Mouse (Mus musculus): ENCODE results near the gene Smg1. TPM values are rescaled to one million over a fixed set of nuclear protein-coding genes. Genes with fewer than 3 reads are reported as not detected.
A peak's percentile ranks its signal among the peaks of the same experiment; 100 is the strongest.

Gene Smg1
- polyA plus RNA-seq, 1 experiment, result 24.9 TPM

DNA sequence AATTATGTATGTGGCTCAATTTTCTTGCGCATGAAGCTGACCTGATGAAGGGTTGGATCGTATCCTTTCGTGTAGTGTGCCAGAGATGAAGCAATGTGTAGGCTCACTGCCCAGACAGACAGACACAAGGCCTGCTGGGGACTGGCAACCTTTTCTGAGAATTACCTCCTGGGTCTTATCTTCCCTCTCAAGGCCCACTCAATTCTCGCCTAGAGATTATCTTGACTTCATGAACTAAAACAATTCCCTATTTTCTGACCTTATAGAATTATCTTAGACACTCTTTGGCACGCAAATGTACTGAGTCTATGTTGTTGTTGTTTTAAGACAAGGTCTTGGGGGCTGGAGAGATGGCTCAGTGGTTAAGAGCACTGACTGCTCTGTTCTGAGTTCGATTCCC is 22.6 kb upstream of the Smg1 start:
- TF ChIP-seq CTCF (IDR thresholded peaks at IDR 0.05; ENCODE audit: insufficient read depth, low read length) (no peak), POLR2A (IDR thresholded peaks at IDR 0.05; ENCODE audit: borderline replicate concordance, extremely low read depth, low read depth, low read length) (no peak)
- no peak overlapping the region for H3K4me3 ChIP-seq (replicated peaks; ENCODE audit: extremely low read depth, low read depth, low read length)
- no peak for DNase-seq
- H3K4me1 ChIP-seq (ENCODE audit: control insufficient read depth, insufficient read depth, low read length), result no peaks in the 10 kb centered on the region
- WGBS, result 72% methylated on average over 6 of the region's 6 CpGs

DNA sequence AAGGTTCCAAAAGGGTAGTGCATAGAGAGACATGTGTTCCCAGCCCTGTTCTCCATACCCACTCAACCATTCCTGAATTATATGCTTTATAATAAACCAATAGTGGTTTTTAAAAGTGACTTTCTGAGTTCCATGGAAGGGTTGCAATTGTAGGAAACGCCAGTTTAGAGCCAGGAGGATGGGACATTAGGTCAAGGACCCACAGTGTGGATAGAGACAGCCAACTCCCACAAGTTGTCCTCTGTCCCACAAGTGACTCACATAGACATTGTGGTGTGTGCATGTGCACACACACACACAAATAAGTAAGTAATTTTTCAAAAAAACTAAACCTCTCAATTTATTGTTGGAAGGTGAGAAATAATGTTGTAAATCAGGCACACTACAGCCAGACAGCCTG is 20.1 kb upstream of the Smg1 start:
- Histone ChIP-seq H3K4me3 (replicated peaks; ENCODE audit: extremely low read depth, low read depth, low read length) (no peak overlapping the region), H3K4me1 (ENCODE audit: control insufficient read depth, insufficient read depth, low read length) (peaks cover 3% of the 10 kb centered on the region; the same call in 1 of the 2 replicates)
- TF ChIP-seq POLR2A (IDR thresholded peaks at IDR 0.05; ENCODE audit: borderline replicate concordance, extremely low read depth, low read depth, low read length) (no peak), CTCF (IDR thresholded peaks at IDR 0.05; ENCODE audit: insufficient read depth, low read length) (no peak)
- WGBS, result 65% methylated on average over 1 of the region's 1 CpGs
- no peak for DNase-seq

DNA sequence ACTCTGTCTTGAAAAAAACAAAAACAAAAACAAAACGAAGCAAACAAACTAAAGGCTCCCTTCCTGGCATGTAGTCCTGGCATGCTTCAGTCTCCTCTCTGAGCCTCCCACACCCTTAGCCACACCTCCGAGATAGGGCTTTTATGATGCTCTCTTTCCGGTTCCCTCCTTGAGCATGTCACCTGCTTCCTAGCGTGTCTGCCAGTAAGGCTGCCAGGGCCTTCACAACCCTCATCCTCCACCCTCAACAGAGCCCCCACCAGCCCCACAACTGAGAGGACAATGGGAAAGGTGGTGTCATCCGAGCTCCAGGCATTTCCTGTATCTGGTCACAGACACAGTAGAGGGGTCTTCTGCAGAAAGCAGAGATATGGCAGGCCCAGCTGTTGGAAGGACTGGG is 18.9 kb upstream of the Smg1 start:
- 48% methylated on average over 5 of the region's 5 CpGs for WGBS

DNA sequence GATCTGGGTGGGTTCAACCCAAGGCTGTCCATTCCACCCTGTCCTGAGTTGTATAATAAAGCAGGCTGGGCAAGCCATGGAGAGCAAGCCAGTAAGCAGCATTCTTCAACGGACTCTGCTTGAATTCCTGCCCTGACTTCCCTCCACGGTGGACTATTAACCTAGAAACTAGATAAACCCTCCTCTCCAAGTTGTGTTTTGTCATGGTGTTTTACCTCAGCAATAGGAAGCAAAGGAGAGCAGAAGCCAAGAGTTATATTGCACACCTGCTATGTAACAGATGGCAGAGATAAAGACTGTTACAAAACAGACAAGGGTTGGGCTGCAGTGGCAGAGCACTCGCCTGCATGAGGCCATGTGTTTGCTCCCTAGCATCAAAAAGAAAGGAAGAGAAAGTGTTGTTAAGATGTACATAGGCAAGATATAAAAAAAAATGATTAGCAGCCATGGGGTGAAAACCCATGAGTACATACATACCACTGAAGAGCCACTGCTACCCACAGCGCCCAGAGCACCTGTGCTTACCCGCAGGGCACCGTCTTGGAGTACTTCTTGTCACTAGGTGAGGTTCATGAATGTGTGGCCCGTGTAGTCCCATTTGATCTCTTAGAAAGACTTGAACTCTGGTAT is 16.3 kb upstream of the Smg1 start:
- no peak overlapping the region for H3K4me3 ChIP-seq (replicated peaks; ENCODE audit: extremely low read depth, low read depth, low read length)
- TF ChIP-seq POLR2A (IDR thresholded peaks at IDR 0.05; ENCODE audit: borderline replicate concordance, extremely low read depth, low read depth, low read length) (no peak), CTCF (IDR thresholded peaks at IDR 0.05; ENCODE audit: insufficient read depth, low read length) (no peak)
- DNase-seq, result no peak
- 77% methylated on average over 7 of the region's 7 CpGs for WGBS
- H3K4me1 ChIP-seq (ENCODE audit: control insufficient read depth, insufficient read depth, low read length), result peaks cover 6% of the 10 kb centered on the region

More for the DNA sequence above, 18.9 kb upstream of the Smg1 start:
- TF ChIP-seq POLR2A (IDR thresholded peaks at IDR 0.05; ENCODE audit: borderline replicate concordance, extremely low read depth, low read depth, low read length) (no peak), CTCF (IDR thresholded peaks at IDR 0.05; ENCODE audit: insufficient read depth, low read length) (no peak)
- no peak overlapping the region for H3K4me3 ChIP-seq (replicated peaks; ENCODE audit: extremely low read depth, low read depth, low read length)
- H3K4me1 ChIP-seq (ENCODE audit: control insufficient read depth, insufficient read depth, low read length), result peaks cover 6% of the 10 kb centered on the region
- DNase-seq, result no peak

DNA sequence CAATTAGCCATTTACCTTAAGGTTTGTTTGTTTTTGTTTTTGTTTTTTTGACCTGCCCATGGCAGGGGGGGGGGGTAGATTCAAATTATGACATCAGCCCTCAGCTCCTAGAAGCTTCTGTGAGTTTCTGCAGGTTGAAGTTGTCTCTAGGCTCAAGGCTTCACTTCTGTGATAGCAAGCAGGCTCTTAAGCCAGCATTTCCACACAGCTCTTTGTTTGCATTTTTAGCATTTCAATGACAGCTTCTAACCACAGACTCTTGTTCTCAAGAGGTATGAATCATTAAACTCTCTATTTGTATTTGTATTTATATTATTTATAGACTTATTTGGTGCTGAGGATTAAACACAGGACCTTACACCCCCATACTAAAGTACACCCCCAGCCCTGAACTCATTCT is 15.0 kb upstream of the Smg1 start:
- no peak for DNase-seq
- TF ChIP-seq CTCF (IDR thresholded peaks at IDR 0.05; ENCODE audit: insufficient read depth, low read length), result no peak
- TF ChIP-seq POLR2A (IDR thresholded peaks at IDR 0.05; ENCODE audit: borderline replicate concordance, extremely low read depth, low read depth, low read length), result no peak
- H3K4me3 ChIP-seq (replicated peaks; ENCODE audit: extremely low read depth, low read depth, low read length), result no peak overlapping the region
- peaks cover 6% of the 10 kb centered on the region for H3K4me1 ChIP-seq (ENCODE audit: control insufficient read depth, insufficient read depth, low read length)

DNA sequence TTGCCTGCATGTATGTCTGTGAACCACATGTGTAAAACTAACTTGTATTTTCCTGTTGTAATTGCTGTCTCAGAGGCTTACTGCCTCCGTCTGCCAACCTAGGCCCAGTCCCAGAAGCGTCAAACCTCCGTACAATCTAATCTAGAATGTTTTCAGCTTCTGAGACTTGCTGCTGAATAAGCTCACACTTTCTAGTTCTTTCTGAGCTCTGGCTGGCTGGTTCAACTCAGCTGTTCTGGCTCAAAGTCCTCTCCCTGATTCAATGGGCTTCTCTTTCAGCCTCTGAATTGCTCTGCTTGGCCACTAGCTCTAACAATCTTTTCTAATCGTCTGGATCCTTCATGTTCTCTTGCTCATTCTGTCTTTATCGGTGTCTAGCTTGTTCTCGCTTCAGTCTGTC is 13.3 kb upstream of the Smg1 start:
- Histone ChIP-seq H3K4me3 (replicated peaks; ENCODE audit: extremely low read depth, low read depth, low read length) (no peak overlapping the region), H3K4me1 (ENCODE audit: control insufficient read depth, insufficient read depth, low read length) (peaks cover 10% of the 10 kb centered on the region)
- 79% methylated on average over 6 of the region's 6 CpGs for whole genome bisulfite sequencing
- no peak for TF ChIP-seq POLR2A (IDR thresholded peaks at IDR 0.05; ENCODE audit: borderline replicate concordance, extremely low read depth, low read depth, low read length)
- TF ChIP-seq CTCF (IDR thresholded peaks at IDR 0.05; ENCODE audit: insufficient read depth, low read length), result no peak
- DNase-seq, result no peak

DNA sequence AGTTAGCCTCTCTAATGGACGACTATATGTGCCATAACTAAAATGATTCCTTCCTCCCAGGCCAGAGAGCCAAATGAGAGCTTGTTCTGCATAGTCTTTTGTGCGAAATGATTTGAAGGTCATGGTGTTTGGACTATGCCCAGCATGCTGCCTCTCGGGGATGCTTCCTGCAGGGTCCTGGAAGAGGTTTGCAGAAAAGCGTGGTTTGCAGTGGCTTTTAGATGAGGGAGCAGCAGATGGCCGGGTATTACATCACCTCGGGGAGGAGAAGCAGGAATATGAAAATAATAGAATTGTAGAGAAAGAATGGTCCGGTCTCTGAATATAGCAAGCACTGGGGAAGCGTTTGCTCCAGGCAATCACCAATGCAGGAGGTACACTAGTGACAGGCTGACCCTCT is 11.0 kb upstream of the Smg1 start:
- DNase-seq, result no peak
- Histone ChIP-seq H3K4me1 (ENCODE audit: control insufficient read depth, insufficient read depth, low read length) (peaks cover 10% of the 10 kb centered on the region), H3K4me3 (replicated peaks; ENCODE audit: extremely low read depth, low read depth, low read length) (no peak overlapping the region)
- 54% methylated on average over 8 of the region's 8 CpGs for WGBS
- TF ChIP-seq POLR2A (IDR thresholded peaks at IDR 0.05; ENCODE audit: borderline replicate concordance, extremely low read depth, low read depth, low read length) (no peak), CTCF (IDR thresholded peaks at IDR 0.05; ENCODE audit: insufficient read depth, low read length) (no peak)

DNA sequence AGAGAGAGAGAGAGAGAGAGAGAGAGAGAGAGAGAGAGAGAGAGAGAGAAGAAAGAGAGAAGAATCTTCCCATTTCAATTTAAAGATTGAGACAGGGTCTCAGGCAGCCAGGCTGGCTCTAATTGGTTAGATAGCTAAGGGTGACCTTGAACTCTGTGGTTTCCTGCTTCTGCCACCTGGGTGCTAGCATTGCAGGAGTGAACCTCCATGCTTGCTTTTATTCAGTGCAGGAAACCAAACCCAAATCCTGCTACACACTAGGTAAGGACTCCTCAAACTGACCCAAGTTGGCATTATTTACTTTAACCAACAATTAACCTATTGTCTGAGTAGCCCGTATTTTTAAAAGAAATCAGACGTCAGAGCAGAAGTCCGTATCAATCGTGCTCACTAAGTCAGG is 10.5 kb upstream of the Smg1 start:
- Histone ChIP-seq H3K4me3 (replicated peaks; ENCODE audit: extremely low read depth, low read depth, low read length) (no peak overlapping the region), H3K4me1 (ENCODE audit: control insufficient read depth, insufficient read depth, low read length) (peaks cover 8% of the 10 kb centered on the region)
- WGBS, result 37% methylated on average over 4 of the region's 4 CpGs
- DNase-seq, result no peak
- TF ChIP-seq POLR2A (IDR thresholded peaks at IDR 0.05; ENCODE audit: borderline replicate concordance, extremely low read depth, low read depth, low read length) (no peak), CTCF (IDR thresholded peaks at IDR 0.05; ENCODE audit: insufficient read depth, low read length) (no peak)

DNA sequence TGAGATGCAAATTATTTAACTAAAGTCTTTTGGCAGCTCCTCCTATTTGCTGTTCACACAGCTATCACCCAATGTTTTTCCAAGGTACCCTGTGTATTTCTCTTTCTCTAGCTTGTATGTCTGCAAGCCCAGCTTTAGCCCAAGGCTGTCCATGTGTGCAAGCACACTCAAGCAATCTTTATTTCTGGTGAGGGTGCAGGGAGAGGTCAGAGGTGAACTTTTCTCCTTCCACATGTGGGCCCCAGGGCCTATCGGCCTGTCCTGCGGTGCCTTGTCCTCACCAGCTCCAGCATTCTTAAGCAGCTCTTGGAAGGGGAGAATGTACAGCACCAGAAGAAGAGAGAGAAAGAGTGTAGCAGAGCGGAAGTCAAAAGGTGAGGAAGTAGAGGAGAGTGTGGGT is 9.5 kb upstream of the Smg1 start:
- TF ChIP-seq CTCF (IDR thresholded peaks at IDR 0.05; ENCODE audit: insufficient read depth, low read length) (no peak), POLR2A (IDR thresholded peaks at IDR 0.05; ENCODE audit: borderline replicate concordance, extremely low read depth, low read depth, low read length) (no peak)
- Histone ChIP-seq H3K4me3 (replicated peaks; ENCODE audit: extremely low read depth, low read depth, low read length) (no peak overlapping the region), H3K4me1 (ENCODE audit: control insufficient read depth, insufficient read depth, low read length) (peaks cover 4% of the 10 kb centered on the region)
- DNase-seq, result no peak
- WGBS, result 74% methylated on average over 3 of the region's 3 CpGs

DNA sequence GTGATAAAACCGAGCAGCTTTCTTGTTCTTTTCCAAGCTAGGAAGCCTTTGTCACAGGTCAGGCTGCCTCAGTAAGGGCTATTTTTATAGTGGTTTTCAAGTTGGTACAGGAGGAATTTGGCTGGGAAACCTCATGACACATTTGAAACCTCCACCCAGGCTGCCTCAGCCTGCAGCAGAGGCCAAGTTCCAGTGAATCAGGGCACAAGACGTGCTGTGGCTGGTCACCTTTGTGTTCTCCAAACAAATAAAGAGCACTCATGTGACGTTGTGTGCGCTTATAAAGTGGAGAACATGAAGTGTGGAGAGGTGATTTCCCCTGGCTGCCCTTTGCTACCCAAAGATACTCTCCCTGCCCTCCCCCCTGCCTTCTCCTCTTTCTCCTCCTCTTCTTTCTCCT is 8.9 kb upstream of the Smg1 start:
- DNase-seq, result peak; percentile 69
- Histone ChIP-seq H3K4me3 (replicated peaks; ENCODE audit: extremely low read depth, low read depth, low read length) (no peak overlapping the region), H3K4me1 (ENCODE audit: control insufficient read depth, insufficient read depth, low read length) (peaks cover 4% of the 10 kb centered on the region)
- WGBS, result 20% methylated on average over 4 of the region's 4 CpGs
- TF ChIP-seq CTCF (IDR thresholded peaks at IDR 0.05; ENCODE audit: insufficient read depth, low read length) (no peak), POLR2A (IDR thresholded peaks at IDR 0.05; ENCODE audit: borderline replicate concordance, extremely low read depth, low read depth, low read length) (peak; percentile 28; the same call in 1 of the 2 replicates)
